22 mouse cellular contexts compared by ENCODE assay signal in the genomic region with DNA sequence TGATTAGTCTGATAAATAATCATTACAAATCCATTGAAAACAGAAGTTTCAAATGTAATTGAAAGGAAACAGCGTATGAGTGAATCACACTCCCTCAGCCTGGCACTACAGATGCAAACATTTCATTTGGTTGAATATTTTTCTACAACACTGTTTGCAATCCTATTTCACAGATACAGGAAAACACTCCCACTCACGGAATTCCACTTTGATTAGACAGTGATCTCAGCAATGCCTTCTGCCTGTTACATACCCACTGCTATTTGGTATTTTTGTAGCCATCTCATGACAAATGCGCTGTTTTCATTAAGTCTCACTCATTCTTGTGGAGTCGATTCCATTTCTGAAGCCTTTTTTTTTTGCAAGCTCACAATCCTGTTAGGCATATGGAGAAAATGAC.
DNase-seq lines count a peak whose midpoint lies in the region; ATAC-seq and TF ChIP-seq lines count a peak whose summit lies in the region.
"Had no signal": no experiment of that assay in that cellular context is flagged by ENCODE, and none has a peak within 500 bp of the region (broad histone marks: within the 10 kb centered on the region; RNA-seq: fewer than 3 reads in every experiment).

No protein-coding gene starts in this region.

- H3K9ac ChIP-seq in forebrain, postnatal 0 days = no peak overlapping the region
- no peak overlapping the region for H3K9ac ChIP-seq in forebrain, embryonic 13.5 days
- H3K9ac ChIP-seq: heart, embryonic 15.5 days; hindbrain, embryonic 14.5 days had no signal

- no peaks in the 10 kb centered on the region for H3K9me3 ChIP-seq in forebrain, postnatal 0 days (ENCODE audit: low read length)
- H3K9me3 ChIP-seq in forebrain, embryonic 13.5 days (replicated peaks) = no peaks in the 10 kb centered on the region
- H3K9me3 ChIP-seq: embryonic facial prominence, embryonic 10.5 days; heart, embryonic 15.5 days; hindbrain, embryonic 10.5 days had no signal

- intact Hi-C loops in left cerebral cortex, postnatal 14 days (cut with DNase I) = no loop called here
- intact Hi-C loops in left cerebral cortex, postnatal 4 days (cut with DNase I) = no loop called here
- intact Hi-C loops in heart, postnatal 14 days (cut with DNase I) = no loop called here

- H3K27me3 ChIP-seq in forebrain, postnatal 0 days (ENCODE audit: insufficient read depth, low read length) = no peaks in the 10 kb centered on the region
- H3K27me3 ChIP-seq in forebrain, embryonic 13.5 days = no peaks in the 10 kb centered on the region
- H3K27me3 ChIP-seq: heart, embryonic 15.5 days had no signal

- no peak for ATAC-seq in forebrain, postnatal 0 days
- ATAC-seq in forebrain, embryonic 13.5 days = no peak
- ATAC-seq: CD4-positive, CD25-positive, alpha-beta regulatory T cell, adult 4 months had no signal

- TF ChIP-seq CTCF in forebrain, postnatal 0 days (IDR thresholded peaks at IDR 0.05; ENCODE audit: low read depth) = no peak

- no peaks in the 10 kb centered on the region for H3K36me3 ChIP-seq in forebrain, postnatal 0 days (ENCODE audit: insufficient read depth)
- no peaks in the 10 kb centered on the region for H3K36me3 ChIP-seq in forebrain, embryonic 13.5 days (ENCODE audit: poor library complexity, severe bottlenecking)
- H3K36me3 ChIP-seq: embryonic facial prominence, embryonic 10.5 days; G1E; heart, embryonic 15.5 days; hindbrain, embryonic 10.5 days had no signal

- no peak overlapping the region for H3K27ac ChIP-seq in forebrain, postnatal 0 days (ENCODE audit: low read depth, low read length)
- no peak overlapping the region for H3K27ac ChIP-seq in forebrain, embryonic 13.5 days
- H3K27ac ChIP-seq: embryonic facial prominence, embryonic 10.5 days; heart, embryonic 15.5 days; hindbrain, embryonic 10.5 days; hindbrain, embryonic 14.5 days had no signal

- no peak overlapping the region for H3K4me2 ChIP-seq in forebrain, postnatal 0 days (ENCODE audit: low read depth)
- H3K4me2 ChIP-seq in forebrain, embryonic 13.5 days = no peak overlapping the region
- H3K4me2 ChIP-seq: heart, embryonic 11.5 days; heart, embryonic 15.5 days; hindbrain, embryonic 14.5 days had no signal

- H3K4me1 ChIP-seq in forebrain, postnatal 0 days (ENCODE audit: insufficient read depth) = no peaks in the 10 kb centered on the region
- no peaks in the 10 kb centered on the region for H3K4me1 ChIP-seq in forebrain, embryonic 13.5 days
- H3K4me1 ChIP-seq: embryonic facial prominence, embryonic 10.5 days; heart, embryonic 15.5 days; hindbrain, embryonic 10.5 days had no signal

- H3K4me3 ChIP-seq in forebrain, postnatal 0 days (ENCODE audit: low read depth, low read length) = no peak overlapping the region
- no peak overlapping the region for H3K4me3 ChIP-seq in forebrain, embryonic 13.5 days
- H3K4me3 ChIP-seq: embryonic facial prominence, embryonic 10.5 days; erythroblast, embryonic 14.5 days; heart, embryonic 15.5 days; hindbrain, embryonic 10.5 days had no signal

- WGBS in forebrain, postnatal 0 days = 70% methylated on average over 4 of the region's 4 CpGs
- 79% methylated on average over 4 of the region's 4 CpGs for WGBS in forebrain, embryonic 13.5 days

- DNase-seq in forebrain, postnatal 0 days = peak; percentile 3
- DNase-seq in left cerebral cortex, postnatal 14 days (ENCODE audit: low spot score in 2 of 2) = peak; percentile 1 to 4
- DNase-seq in left cerebral cortex, postnatal 4 days = no peak
- DNase-seq in Muller cell, postnatal 12 days (ENCODE audit: inconsistent ontology term) = peak; percentile 9
- DNase-seq in layer of hippocampus, adult 8-10 months (ENCODE audit: low spot score in 2 of 2) = peak; percentile 5 to 9
- DNase-seq in lung, adult 18-20 months = no peak
- no peak for DNase-seq in heart, postnatal 14 days
- DNase-seq: adrenal gland, postnatal 10 days; B cell, adult 2 months; cerebellum, adult 2 months; cerebellum, postnatal 10 days; gastrocnemius, postnatal 10 days; heart, adult 18-20 months had no signal

Comparison
In these comparisons a context has a peak if more than half of its experiments do, and no peak if none do; other contexts are left out.
1. DNase-seq: peak in forebrain, postnatal 0 days (single experiment), left cerebral cortex, postnatal 14 days (2 of 2), Muller cell, postnatal 12 days (single experiment) and layer of hippocampus, adult 8-10 months (2 of 2); none in left cerebral cortex, postnatal 4 days (single experiment), lung, adult 18-20 months (0 of 2) and heart, postnatal 14 days (0 of 2).